Mouse (Mus musculus): Measurements from ENCODE around the gene Fbxw8.

- TF ChIP-seq CTCF (IDR thresholded peaks at IDR 0.05; ENCODE audit: low read depth, low read length) (no peak), POLR2A (IDR thresholded peaks at IDR 0.05; ENCODE audit: extremely low read depth, insufficient read depth, low read length) (no peak)
Measured at GRCm38 (mm10) chr5:118034632-118035031, 120.6 kb downstream of the Fbxw8 start.
